Mouse (Mus musculus) embryo, embryonic 11 days (tissue): ENCODE results near the gene Cntnap2.
"Not testable (repeated sequence)": the region's sequence is repeated elsewhere in the genome, so short reads cannot be mapped to it uniquely, and the experiment has no call there.

Experiments
- DNase-seq: peaks from one replicate; pipeline ENCODE4 v3.0.0-alpha.2; 2015

Cntnap2 gene

DNA sequence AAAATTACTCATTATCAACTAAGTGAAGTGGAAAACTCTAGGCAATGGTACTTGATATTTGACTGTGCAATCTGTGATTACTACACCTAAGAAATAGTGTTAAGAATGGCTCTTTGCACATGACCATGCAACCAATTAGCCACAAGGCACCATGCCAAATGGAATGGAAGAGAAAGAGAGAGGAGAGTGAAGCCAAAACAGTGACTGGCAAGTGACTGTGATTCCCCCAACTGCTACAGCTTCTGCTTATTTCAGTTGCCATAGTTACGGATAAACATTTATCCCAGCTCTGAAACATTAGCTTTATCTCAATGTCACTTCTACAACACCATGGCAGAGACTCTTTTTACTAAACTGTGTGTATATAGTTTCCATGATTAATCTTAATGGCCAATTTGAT lies 1303.0 kb downstream of the Cntnap2 start:
- DNase-seq, result no peak

DNA sequence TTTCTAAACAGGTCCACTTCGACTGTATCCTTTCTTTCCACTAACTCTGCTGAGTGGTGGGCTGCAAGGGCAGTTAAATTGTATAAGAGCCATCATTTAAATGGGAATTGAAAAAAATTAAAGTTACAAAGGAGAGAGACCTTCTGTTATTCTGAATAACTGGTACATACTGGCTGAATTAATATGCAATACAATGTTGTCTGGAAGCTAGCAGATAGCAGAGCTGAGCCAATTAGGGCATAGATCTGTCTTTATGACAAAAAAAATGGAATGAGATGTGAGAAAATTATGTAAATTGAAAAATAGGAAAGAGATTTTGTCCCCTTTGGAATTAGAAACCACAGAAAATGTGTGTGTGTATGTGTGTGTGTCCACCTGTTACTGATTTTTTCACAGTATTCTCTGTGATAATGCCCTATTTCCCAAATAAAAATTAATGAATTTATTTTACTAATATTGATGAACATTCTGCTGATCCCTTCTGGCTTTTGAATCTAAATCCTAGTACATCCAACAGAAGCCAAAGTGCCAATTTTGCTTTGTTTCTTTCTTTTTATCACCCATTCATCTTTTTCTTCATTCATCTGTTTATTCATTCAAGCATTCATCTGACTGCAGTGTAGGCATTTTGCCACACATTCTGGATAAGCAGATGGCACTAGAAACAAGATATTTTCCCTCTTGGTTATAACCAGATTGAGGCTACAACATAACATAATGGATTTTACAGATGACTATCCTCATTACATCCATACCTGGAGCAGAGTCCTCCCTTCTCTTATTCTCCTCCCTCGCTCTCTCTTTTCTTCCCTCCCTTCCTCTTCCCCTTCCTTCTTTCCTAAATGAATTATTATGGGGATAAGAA lies 1339.8 kb downstream of the Cntnap2 start:
- no peak for DNase-seq

DNA sequence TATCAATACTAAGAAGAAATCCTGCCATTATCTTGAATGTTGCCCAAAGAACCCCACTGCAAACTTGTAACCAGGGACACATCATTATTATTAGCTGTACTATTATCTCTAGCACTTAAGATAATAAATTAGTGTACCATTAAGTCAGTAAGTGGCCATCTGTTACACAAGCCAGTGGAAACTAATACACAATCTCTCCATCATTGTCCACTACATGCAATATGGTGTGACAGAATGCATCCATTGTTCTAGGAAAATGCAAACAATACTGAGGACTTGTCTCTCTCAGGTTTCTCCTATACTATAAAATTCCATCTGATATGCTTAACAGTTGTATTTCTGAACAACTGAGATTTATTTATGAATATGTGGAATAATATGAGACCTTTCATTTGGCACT lies 1355.0 kb downstream of the Cntnap2 start:
- DNase-seq, result no peak

- DNase-seq, result no peak
Measured at GRCm38 (mm10) chr6:46414562-46414961, 1355.4 kb downstream of the Cntnap2 start.

- DNase-seq, result no peak
Measured at GRCm38 (mm10) chr6:46419827-46420226, 1360.7 kb downstream of the Cntnap2 start.

DNA sequence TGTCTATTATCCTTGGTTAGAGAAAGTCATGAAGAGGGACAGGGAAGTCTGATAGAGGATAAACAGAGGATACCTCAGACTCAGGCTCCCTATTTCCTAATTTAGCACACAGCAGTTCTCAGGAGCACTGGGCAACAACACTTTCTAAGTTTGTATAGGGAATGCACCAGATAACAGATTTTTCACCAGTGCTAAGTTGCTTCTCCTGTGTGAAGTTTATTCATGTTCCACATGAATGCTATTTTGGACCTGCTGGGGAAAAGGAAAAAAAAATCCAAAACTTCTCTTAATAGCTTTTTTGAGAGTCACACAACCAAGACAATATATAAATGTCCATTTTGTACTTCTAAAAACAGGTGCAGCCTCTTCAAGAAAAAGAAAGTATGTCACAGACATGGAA lies 1361.2 kb downstream of the Cntnap2 start:
- no peak for DNase-seq

GRCm38 (mm10) chr6:46428231-46428630 lies 1369.1 kb downstream of the Cntnap2 start:
- no peak for DNase-seq

DNA sequence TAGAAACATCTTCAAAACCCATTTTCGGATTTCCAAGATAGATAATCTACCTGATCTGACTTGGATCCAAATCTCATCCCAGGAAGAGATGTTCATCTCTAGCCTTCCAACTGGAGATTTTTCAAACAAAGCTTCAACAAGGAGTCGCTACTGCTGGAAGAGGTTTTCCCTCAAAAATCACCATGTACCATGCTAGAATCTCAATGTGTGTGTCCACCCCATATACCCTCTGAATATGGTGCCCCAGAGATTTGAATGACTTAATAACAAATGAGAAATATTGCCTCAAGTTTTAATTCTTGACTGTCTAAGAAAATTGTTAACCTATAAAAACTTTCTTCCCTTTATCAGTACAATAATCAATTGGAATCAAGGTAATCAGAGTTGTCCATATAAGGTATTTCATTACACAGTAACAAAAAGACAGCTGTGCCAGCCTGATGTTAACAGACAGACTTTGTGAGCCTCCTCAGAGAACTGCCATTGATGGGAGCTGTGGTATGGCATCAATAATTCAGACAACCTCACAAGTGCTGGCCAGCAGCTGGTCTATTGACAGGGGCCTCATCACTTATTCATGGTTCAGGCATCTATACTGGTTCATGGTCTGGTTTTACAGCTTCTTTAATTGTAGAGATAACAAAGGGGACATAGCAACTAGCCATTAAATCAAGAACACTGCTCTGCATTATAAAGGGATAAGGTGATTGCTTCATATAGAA lies 1391.9 kb downstream of the Cntnap2 start:
- DNase-seq, result peak; percentile 48

GRCm38 (mm10) chr6:46472683-46473082 lies 1413.5 kb downstream of the Cntnap2 start:
- no peak for DNase-seq

DNA sequence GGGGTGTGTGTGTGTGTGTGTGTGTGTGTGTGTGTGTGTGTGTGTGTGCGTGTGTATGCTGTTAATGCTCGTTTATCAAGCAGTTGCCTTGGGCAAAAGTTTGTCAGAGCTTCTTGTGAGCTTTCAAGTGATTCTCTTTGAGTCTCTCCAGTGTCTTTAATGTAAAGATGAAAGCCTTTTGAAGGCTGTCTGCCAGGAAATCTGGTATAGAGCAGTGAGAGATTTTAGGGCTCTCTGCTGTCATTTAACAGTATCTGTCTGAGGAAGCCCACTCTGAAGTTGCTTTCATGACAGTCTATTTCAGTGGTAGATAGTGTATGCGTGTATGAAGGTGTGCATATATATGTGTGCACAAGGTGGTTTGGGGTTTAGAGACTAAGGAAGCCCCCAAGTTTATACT lies 1425.2 kb downstream of the Cntnap2 start:
- DNase-seq, result no peak

DNA sequence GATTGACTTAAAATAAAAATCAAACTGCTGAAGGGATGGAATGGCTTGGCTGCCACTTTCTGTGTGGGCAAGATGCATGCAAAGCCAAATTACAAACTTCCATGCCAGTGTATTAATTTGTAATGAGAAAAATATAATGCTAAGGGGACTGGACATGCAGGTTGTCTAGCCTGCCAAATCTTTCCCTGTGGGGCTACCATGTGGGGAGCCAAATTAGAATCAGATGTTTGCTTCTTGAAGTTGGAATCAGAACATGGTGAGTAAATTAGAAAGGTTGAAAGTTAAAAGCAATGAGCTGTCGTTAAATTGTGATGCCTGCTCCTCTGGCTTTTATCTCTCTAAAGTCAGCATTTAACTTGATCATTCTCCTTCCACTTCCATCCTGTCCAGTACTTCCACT lies 1443.6 kb downstream of the Cntnap2 start:
- DNase-seq, result peak; percentile 41

- DNase-seq, result no peak
Measured at GRCm38 (mm10) chr6:46512841-46513240, 1453.7 kb downstream of the Cntnap2 start.

DNA sequence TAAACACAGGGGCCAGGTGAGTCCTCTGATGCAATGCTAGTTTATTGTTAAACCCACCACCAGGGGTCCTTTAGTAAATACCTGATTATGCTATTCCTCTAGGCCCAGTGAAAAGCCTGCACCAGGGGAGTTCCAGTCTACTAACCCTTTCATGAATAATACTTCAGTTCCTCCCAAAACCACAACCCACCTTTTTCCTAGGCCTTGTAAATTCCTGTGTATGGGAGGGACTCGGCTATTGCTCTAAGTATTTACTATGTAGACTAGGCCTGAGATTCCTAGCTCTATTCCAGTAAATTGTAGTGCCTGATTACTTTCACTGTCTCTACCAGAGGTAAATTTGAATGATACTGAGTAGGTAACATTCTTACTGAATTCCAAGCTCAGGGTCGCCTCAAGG lies 1478.4 kb downstream of the Cntnap2 start:
- DNase-seq, result not testable (repeated sequence)

- no peak for DNase-seq
Measured at GRCm38 (mm10) chr6:46563470-46563869, 1504.3 kb downstream of the Cntnap2 start.

GRCm38 (mm10) chr6:46575055-46575454 lies 1515.9 kb downstream of the Cntnap2 start:
- peak; percentile 28 for DNase-seq

DNA sequence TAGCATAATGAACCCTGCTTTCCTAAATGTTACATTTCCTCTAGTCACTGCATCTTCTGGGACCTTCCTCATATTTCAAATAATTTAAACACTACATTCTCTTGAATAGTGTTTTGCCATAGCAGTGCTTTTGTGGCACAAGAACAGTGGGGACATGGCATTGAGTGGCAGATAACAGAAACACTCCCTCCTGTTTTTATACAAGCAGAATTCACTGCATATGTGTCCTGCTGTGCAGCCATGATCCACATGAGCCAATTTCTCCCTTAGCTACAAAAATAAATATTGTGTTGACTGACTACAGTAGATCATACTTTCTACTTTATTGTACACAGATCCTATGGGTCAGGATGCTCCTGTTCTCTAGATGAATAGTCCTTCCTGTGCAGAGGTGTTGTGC lies 1553.2 kb downstream of the Cntnap2 start:
- DNase-seq, result no peak

DNA sequence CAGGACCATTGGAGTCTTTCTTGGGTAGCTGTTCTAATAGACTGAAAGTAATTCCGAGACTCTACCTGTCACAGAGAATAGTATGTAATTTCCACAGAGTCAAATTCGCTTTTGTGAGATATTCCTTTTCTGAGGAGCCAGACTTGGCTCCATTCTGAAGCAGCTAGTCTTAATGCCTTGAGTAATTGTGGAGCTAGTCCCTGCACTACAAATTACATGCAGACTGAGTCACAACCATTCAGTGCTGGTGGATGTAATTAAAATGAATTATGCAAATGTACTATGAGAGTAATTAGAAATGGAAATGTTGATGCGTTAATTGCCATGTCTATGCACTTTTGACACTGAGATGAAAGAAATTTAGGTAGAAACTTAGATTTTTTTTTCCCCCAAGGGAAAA lies 1553.7 kb downstream of the Cntnap2 start:
- DNase-seq, result no peak

DNA sequence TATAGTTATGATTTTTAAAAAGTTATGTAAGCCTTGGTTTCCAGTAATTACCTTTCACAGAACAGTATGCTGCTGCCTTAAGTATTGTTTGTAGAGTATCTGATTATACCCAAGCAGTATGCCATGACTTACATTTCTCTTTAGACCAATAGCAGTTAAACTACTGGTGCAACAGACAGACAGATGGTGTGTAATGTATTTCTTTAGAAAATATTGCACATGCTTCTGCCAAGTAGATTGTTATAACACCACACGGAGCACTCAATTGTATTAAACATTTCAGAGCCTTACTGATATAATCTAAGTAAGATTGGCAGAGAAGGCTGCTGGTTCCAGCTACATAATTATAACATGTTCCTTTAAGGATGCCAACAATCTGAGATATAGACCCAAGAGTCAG lies 1609.9 kb downstream of the Cntnap2 start:
- no peak for DNase-seq

- no peak for DNase-seq
Measured at GRCm38 (mm10) chr6:46675081-46675480, 1615.9 kb downstream of the Cntnap2 start.

- no peak for DNase-seq
Measured at GRCm38 (mm10) chr6:46675621-46676020, 1616.5 kb downstream of the Cntnap2 start.

DNA sequence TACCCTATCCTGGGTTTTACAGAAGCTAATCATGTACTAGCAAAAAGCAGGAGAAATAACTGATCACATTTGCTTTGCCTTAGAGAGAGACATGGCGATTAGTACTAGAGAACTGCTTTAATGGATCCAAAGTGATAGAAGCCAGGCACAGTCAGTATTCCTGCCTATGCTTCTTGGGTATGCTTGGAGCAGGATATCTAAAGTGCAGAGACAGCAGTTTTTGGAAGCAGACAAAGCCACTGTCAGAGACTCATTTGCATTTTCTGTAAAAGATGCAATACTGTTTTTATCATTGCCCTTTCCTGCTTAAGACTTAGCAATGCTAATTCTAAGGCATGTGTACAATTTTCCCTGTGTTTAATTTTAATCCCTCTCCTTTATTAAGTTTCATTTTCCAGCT lies 1637.0 kb downstream of the Cntnap2 start:
- no peak for DNase-seq

DNA sequence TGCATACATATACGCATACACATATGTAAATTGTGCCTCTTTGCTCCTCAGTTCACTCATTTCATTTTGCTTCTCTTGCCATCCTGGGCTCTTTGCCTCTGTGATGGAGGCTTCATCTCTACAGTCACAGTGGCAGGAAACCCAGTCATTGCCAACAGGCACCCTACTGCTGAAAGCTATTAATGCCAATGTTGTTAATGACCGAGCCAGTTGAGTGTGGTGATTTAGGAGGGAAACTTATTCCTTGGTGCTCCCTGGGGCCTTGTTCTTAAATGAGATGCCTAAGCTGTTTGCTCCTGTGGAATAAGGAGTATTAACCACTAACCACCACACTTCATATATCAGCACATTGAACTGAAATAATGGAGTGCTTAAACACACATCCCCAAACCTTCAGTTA lies 1640.2 kb downstream of the Cntnap2 start:
- DNase-seq, result no peak

DNA sequence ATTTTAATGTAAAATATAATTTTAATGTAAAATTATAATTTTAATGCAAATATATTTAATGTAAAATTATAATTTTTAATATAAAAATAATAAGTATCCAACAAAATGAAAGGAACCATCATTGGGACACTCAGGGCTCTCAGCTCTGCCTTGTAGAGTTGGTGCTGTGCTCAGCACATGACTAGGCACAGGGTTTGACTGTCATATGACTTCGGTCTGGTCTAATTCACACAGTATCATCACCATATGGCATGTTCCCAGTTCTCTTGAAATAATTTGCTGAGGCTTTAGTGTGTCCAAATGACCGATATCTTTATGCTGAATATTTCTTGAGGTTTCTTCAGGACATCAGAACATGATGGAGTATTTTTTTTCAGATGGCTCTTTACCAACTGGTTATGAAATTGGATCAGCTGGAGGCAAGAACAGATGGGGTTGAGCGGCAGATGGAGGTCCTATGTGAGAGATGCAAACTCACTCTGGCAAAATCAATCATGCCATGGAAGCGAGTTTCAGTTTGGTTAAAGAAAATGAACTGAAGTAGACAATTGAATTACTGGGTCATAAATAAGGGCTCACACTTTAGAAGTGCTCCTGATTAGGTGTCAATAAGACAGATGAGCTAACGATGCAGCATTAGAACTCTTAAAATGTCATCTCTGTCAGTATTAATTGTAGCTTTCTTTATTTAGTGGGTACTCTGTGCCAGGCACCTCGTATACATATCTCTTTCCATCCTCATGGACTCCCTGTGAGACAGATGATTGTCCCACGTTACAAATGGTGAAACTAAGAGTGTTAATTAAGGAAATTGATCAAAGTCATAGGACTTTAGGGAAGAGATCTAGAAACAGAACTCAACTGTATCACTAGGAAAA lies 1645.4 kb downstream of the Cntnap2 start:
- peak; percentile 6 for DNase-seq
